Mouse (Mus musculus): Measurements from ENCODE around the gene Mustn1. TPM values are rescaled to one million over a fixed set of nuclear protein-coding genes. Genes with fewer than 3 reads are reported as not detected.

The Mustn1 gene
- polyA plus RNA-seq, 1 experiment, result 0.49 TPM

DNA sequence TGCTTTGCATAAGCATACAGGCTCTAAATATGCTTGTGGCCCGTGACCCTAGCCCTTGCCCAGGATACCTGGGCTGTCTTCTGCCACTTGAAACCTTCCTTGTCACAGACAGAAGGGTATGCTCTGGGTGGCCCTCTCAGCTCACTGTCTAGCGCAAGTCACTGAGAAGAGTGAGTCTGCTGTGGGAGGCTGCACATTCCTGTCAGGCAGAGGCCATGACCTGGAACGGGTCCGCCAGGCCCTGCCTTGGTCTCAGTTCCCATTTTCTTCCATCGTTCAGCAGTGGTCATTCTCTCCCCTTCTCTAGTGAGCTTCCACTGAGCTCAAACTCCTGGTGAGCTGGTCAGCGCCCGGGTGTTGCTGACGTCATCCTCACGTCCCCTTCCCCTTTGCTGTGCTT, 3.0 kb upstream of the Mustn1 start:
- no peak overlapping the region for H3K27ac ChIP-seq (ENCODE audit: insufficient read depth, low read length)
- H3K36me3 ChIP-seq (ENCODE audit: control insufficient read depth, insufficient read depth, low read length, poor library complexity, severe bottlenecking), result no peaks in the 10 kb centered on the region
- no peak overlapping the region for H3K4me3 ChIP-seq (ENCODE audit: low read depth, low read length)
- H3K9me3 ChIP-seq (replicated peaks; ENCODE audit: control insufficient read depth, insufficient read depth, low read length, poor library complexity, severe bottlenecking), result no peaks in the 10 kb centered on the region
- peaks cover 2% of the 10 kb centered on the region for H3K4me1 ChIP-seq (ENCODE audit: control insufficient read depth, insufficient read depth, low read length)
- H3K9ac ChIP-seq (ENCODE audit: low read depth, poor library complexity, severe bottlenecking), result no peak overlapping the region
- no peaks in the 10 kb centered on the region for H3K27me3 ChIP-seq (ENCODE audit: control insufficient read depth, insufficient read depth, low read length, poor library complexity, severe bottlenecking)
- no peak for TF ChIP-seq EP300 (IDR thresholded peaks at IDR 0.05; ENCODE audit: insufficient read depth, low read depth, low read length)
- TF ChIP-seq CTCF (IDR thresholded peaks at IDR 0.05; ENCODE audit: low read depth, low read length), result no peak
- TF ChIP-seq POLR2A (IDR thresholded peaks at IDR 0.05; ENCODE audit: insufficient read depth, low read length), result no peak

DNA sequence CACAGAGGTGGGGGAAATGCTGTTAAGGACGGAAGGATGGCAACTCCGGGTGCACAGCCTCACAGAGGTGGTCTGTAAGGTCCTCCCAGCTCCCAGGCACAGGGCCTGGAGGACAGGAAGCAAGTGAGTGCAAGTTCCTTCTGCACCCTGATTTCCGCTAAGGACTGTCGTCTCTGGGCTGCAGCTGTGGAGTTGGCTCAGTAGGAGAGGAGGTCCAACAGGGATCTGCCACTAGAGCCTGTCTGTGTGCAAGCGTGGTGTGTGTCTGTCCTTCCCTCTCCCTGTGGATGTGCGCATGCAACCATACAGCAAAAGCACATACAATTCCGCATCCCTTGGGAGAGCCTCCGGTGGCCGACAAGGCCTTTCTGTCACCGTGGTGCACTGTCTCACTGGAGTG, 2.5 kb upstream of the Mustn1 start:
- peaks cover 2% of the 10 kb centered on the region for H3K4me1 ChIP-seq (ENCODE audit: control insufficient read depth, insufficient read depth, low read length)
- no peaks in the 10 kb centered on the region for H3K27me3 ChIP-seq (ENCODE audit: control insufficient read depth, insufficient read depth, low read length, poor library complexity, severe bottlenecking)
- H3K36me3 ChIP-seq (ENCODE audit: control insufficient read depth, insufficient read depth, low read length, poor library complexity, severe bottlenecking), result no peaks in the 10 kb centered on the region
- TF ChIP-seq POLR2A (IDR thresholded peaks at IDR 0.05; ENCODE audit: insufficient read depth, low read length), result no peak
- H3K9ac ChIP-seq (ENCODE audit: low read depth, poor library complexity, severe bottlenecking), result no peak overlapping the region
- no peak overlapping the region for H3K27ac ChIP-seq (ENCODE audit: insufficient read depth, low read length)
- no peak overlapping the region for H3K4me3 ChIP-seq (ENCODE audit: low read depth, low read length)
- no peaks in the 10 kb centered on the region for H3K9me3 ChIP-seq (replicated peaks; ENCODE audit: control insufficient read depth, insufficient read depth, low read length, poor library complexity, severe bottlenecking)

DNA sequence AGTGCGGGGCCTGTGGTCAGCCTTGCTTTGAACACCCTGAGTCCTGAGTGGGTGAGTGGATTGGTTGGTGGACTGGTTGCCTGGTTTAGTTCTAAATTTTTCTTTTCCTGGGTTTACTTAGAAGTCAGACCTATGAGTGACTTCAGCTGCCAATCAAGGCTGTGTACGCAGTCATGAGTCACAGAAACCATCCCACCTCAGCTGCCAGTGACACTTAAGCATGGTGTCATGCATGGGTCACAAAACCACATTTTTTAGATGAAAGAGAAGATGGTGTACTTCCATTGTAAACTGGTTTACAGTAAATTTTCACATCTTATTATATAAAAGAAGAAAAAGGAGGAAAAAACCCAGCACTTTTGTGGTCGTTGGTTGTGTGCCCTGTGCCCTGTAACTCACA, 1.2 kb upstream of the Mustn1 start:
- Histone ChIP-seq H3K4me3 (ENCODE audit: low read depth, low read length) (no peak overlapping the region), H3K4me1 (ENCODE audit: control insufficient read depth, insufficient read depth, low read length) (peaks cover 2% of the 10 kb centered on the region), H3K9ac (ENCODE audit: low read depth, poor library complexity, severe bottlenecking) (no peak overlapping the region), H3K9me3 (replicated peaks; ENCODE audit: control insufficient read depth, insufficient read depth, low read length, poor library complexity, severe bottlenecking) (no peaks in the 10 kb centered on the region), H3K27ac (ENCODE audit: insufficient read depth, low read length) (no peak overlapping the region), H3K27me3 (ENCODE audit: control insufficient read depth, insufficient read depth, low read length, poor library complexity, severe bottlenecking) (no peaks in the 10 kb centered on the region), H3K36me3 (ENCODE audit: control insufficient read depth, insufficient read depth, low read length, poor library complexity, severe bottlenecking) (no peaks in the 10 kb centered on the region)
- no peak for TF ChIP-seq POLR2A (IDR thresholded peaks at IDR 0.05; ENCODE audit: insufficient read depth, low read length)
- TF ChIP-seq CTCF (IDR thresholded peaks at IDR 0.05; ENCODE audit: low read depth, low read length), result no peak
- TF ChIP-seq EP300 (IDR thresholded peaks at IDR 0.05; ENCODE audit: insufficient read depth, low read depth, low read length), result no peak

DNA sequence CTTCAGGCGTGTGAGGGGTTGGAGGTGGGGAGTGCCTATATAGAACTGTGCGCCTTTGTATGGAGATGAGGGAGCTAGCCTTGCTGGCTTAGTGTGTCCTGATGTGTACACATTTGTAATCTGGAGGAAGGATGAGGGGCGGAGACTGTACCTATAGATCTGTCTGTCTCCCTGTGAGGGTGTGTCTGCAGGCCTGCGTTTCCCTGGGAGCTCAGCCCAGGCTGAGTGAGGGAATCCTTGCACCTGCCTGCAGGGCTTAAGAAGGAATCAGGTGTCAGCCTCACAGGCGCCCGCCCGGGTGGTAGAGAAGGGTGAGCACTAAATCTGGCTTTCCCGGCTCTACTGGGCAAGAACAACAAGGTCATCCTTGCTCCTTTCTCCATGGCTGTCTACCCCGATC, 794 bp downstream of the Mustn1 start:
- Histone ChIP-seq H3K4me3 (ENCODE audit: low read depth, low read length) (no peak overlapping the region), H3K4me1 (ENCODE audit: control insufficient read depth, insufficient read depth, low read length) (peaks cover 2% of the 10 kb centered on the region), H3K27ac (ENCODE audit: insufficient read depth, low read length) (no peak overlapping the region), H3K36me3 (ENCODE audit: control insufficient read depth, insufficient read depth, low read length, poor library complexity, severe bottlenecking) (no peaks in the 10 kb centered on the region), H3K9me3 (replicated peaks; ENCODE audit: control insufficient read depth, insufficient read depth, low read length, poor library complexity, severe bottlenecking) (no peaks in the 10 kb centered on the region), H3K27me3 (ENCODE audit: control insufficient read depth, insufficient read depth, low read length, poor library complexity, severe bottlenecking) (no peaks in the 10 kb centered on the region), H3K9ac (ENCODE audit: low read depth, poor library complexity, severe bottlenecking) (no peak overlapping the region)
- no peak for TF ChIP-seq POLR2A (IDR thresholded peaks at IDR 0.05; ENCODE audit: insufficient read depth, low read length)
- 0 out of 2 replicates have a peak, but pooled peaks have one; percentile 12 for TF ChIP-seq EP300 (IDR thresholded peaks at IDR 0.05; ENCODE audit: insufficient read depth, low read depth, low read length)

DNA sequence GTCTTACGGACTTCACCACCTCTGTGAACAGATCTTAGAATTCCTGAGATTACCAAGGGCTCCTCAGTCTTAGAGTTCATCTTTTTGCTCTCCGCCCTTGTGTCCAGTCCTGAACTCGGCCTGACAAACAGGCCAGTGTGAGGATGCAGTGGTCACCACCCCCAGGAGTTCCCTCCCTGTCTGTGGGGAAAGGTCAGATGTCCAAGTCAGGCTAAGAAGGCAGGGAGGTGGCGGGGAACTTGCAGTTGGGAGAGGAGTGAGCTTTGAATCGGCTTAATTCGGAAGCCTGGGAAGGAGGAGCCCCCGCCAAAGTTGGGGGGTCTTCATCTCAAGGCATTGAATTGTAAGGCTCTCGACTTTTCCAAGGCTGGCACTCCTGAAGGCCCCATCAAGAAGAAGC, 1.3 kb downstream of the Mustn1 start:
- Histone ChIP-seq H3K27ac (ENCODE audit: insufficient read depth, low read length) (no peak overlapping the region), H3K4me3 (ENCODE audit: low read depth, low read length) (no peak overlapping the region), H3K9me3 (replicated peaks; ENCODE audit: control insufficient read depth, insufficient read depth, low read length, poor library complexity, severe bottlenecking) (no peaks in the 10 kb centered on the region), H3K9ac (ENCODE audit: low read depth, poor library complexity, severe bottlenecking) (no peak overlapping the region), H3K36me3 (ENCODE audit: control insufficient read depth, insufficient read depth, low read length, poor library complexity, severe bottlenecking) (no peaks in the 10 kb centered on the region), H3K27me3 (ENCODE audit: control insufficient read depth, insufficient read depth, low read length, poor library complexity, severe bottlenecking) (no peaks in the 10 kb centered on the region), H3K4me1 (ENCODE audit: control insufficient read depth, insufficient read depth, low read length) (peaks cover 2% of the 10 kb centered on the region)
- TF ChIP-seq POLR2A (IDR thresholded peaks at IDR 0.05; ENCODE audit: insufficient read depth, low read length) (no peak), CTCF (IDR thresholded peaks at IDR 0.05; ENCODE audit: low read depth, low read length) (no peak), EP300 (IDR thresholded peaks at IDR 0.05; ENCODE audit: insufficient read depth, low read depth, low read length) (no peak)

DNA sequence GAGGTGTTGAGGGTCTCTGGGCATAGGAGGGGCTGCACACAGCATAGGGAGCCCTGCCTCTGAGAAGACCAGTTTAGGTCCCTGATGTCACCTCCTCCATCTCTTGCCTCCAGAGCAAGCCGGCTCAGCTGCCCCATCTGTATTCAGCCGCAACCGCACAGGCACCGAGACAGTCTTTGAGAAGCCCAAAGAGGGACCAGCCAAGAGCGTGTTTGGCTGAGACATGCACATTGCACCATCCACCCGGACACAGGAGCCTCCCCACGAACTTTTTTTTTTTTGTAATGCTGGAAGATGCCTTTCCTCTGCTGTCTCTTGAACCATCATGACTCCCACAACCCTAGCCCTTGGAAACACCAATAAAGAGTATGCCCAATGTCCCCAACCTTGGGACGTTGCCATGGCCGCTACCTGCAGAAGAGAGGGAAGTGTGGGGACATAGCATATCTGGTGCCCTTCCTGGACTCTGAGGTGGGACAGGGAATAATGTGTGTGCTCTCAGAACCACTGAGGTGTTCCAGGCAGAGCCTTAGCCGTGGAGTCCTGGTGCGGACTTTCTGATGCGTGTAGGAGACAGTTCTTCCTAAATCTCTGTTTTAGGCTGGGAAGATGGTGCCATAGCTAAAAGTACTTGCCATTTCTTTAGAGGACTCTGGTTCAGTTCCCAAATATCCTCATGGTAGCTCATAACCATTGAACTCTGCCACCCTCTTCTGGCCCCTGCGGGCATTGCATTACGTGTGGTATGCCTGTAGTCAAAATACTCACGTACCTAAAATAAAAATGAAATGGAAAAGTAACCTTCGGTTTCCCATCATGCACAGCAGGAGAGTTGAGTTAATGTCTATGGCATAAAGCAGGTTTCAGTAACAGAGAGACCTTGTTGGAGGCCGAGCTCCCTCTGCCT, 2.1 kb downstream of the Mustn1 start:
- H3K27ac ChIP-seq (ENCODE audit: insufficient read depth, low read length), result no peak overlapping the region
- no peaks in the 10 kb centered on the region for H3K27me3 ChIP-seq (ENCODE audit: control insufficient read depth, insufficient read depth, low read length, poor library complexity, severe bottlenecking)
- TF ChIP-seq POLR2A (IDR thresholded peaks at IDR 0.05; ENCODE audit: insufficient read depth, low read length), result no peak
- TF ChIP-seq CTCF (IDR thresholded peaks at IDR 0.05; ENCODE audit: low read depth, low read length), result no peak
- TF ChIP-seq EP300 (IDR thresholded peaks at IDR 0.05; ENCODE audit: insufficient read depth, low read depth, low read length), result no peak
- H3K9ac ChIP-seq (ENCODE audit: low read depth, poor library complexity, severe bottlenecking), result no peak overlapping the region
- peaks cover 2% of the 10 kb centered on the region for H3K4me1 ChIP-seq (ENCODE audit: control insufficient read depth, insufficient read depth, low read length)
- H3K36me3 ChIP-seq (ENCODE audit: control insufficient read depth, insufficient read depth, low read length, poor library complexity, severe bottlenecking), result no peaks in the 10 kb centered on the region
- no peaks in the 10 kb centered on the region for H3K9me3 ChIP-seq (replicated peaks; ENCODE audit: control insufficient read depth, insufficient read depth, low read length, poor library complexity, severe bottlenecking)
- no peak overlapping the region for H3K4me3 ChIP-seq (ENCODE audit: low read depth, low read length)
